Mouse (Mus musculus) embryonic facial prominence, embryonic 14.5 days (tissue): ENCODE results near the gene Fpr3. TPM values are rescaled to one million over a fixed set of nuclear protein-coding genes. Genes with fewer than 3 reads are reported as not detected.

Experiments
- polyA plus RNA-seq: library from polyadenylated mRNA; unstranded; fragments of >200 nt; fragmentation: Nextera tagmentation; extraction: Ambion mirVana; gene quantifications from 2 replicates; pipeline ENCODE4 v1.2.1, GENCODE M21; 2014

Gene Fpr3
- polyA plus RNA-seq, 1 experiment from 2014 or later = not detected

Other genes with a start within 250 kb of the Fpr3 start
- gene Vmn2r90, start 184.1 kb upstream of the Fpr3 start, polyA plus RNA-seq = not detected in 2 replicates
- 15.6 and 20.3 TPM in 2 replicates for gene Spaca6, start 60.7 kb upstream of the Fpr3 start, polyA plus RNA-seq
- gene Has1, start 32.6 kb upstream of the Fpr3 start, polyA plus RNA-seq = 1.0 and 1.7 TPM in 2 replicates
- gene Fpr1, start 3.9 kb upstream of the Fpr3 start, polyA plus RNA-seq = 0.30 and 0.89 TPM in 2 replicates
- 0.34 and 1.1 TPM in 2 replicates for gene Fpr2, start within 50 bp of the Fpr3 start, polyA plus RNA-seq
- gene Fpr-rs4, start 133.9 kb downstream of the Fpr3 start, polyA plus RNA-seq = not detected in 2 replicates
- gene Vmn2r124, start 161.6 kb downstream of the Fpr3 start, polyA plus RNA-seq = 0.03 TPM in 1 of 2 replicates, not detected in the other
- not detected in 2 replicates for gene Vmn2r91, start 197.2 kb downstream of the Fpr3 start, polyA plus RNA-seq